26 mouse cellular contexts compared by ENCODE assay signal in genomic region chr13:106689051-106689450, GRCm38 (mm10).
"Had no signal": no experiment of that assay in that cellular context is flagged by ENCODE, and none has a peak within 500 bp of the region (broad histone marks: within the 10 kb centered on the region; RNA-seq: fewer than 3 reads in every experiment).

No protein-coding gene starts in this region.

- H3K4me1 ChIP-seq: heart, embryonic 13.5 days; heart, embryonic 15.5 days; hindbrain, embryonic 15.5 days; kidney, embryonic 15.5 days; limb, embryonic 13.5 days; liver, embryonic 13.5 days had no signal

- DNase-seq: gastrocnemius, postnatal 14 days; gastrocnemius, postnatal 36 days; heart, adult 11 months; heart, adult 2 months; heart, postnatal 14 days; heart, postnatal 36 days; kidney, adult 11 months; kidney, adult 2 months; kidney, adult 9 months; kidney, postnatal 14 days; kidney, postnatal 36 days; layer of hippocampus, adult 9-11 months; layer of hippocampus, postnatal 36 days; liver; liver, embryonic 13.5 days had no signal

- H3K27me3 ChIP-seq: heart, embryonic 13.5 days; heart, embryonic 15.5 days; hindbrain, embryonic 13.5 days; hindbrain, embryonic 15.5 days; kidney, embryonic 15.5 days; limb, embryonic 13.5 days; liver, embryonic 13.5 days had no signal

- H3K9me3 ChIP-seq: heart, embryonic 13.5 days; heart, embryonic 15.5 days; hindbrain, embryonic 13.5 days; hindbrain, embryonic 15.5 days; kidney, embryonic 15.5 days; limb, embryonic 13.5 days; liver, embryonic 13.5 days had no signal

- H3K27ac ChIP-seq: heart, adult 2 months; heart, embryonic 13.5 days; heart, embryonic 15.5 days; hindbrain, embryonic 13.5 days; hindbrain, embryonic 15.5 days; hindbrain, postnatal 0 days; kidney, embryonic 15.5 days; kidney, postnatal 0 days; limb, embryonic 13.5 days; liver, embryonic 13.5 days had no signal

- ATAC-seq: hindbrain, postnatal 0 days; intestine, embryonic 16.5 days had no signal

- H3K9ac ChIP-seq: heart, embryonic 13.5 days; heart, embryonic 15.5 days; hindbrain, embryonic 13.5 days; hindbrain, embryonic 15.5 days; kidney, embryonic 15.5 days; limb, embryonic 13.5 days; liver, embryonic 13.5 days had no signal

- H3K4me3 ChIP-seq: heart, adult 2 months; heart, embryonic 13.5 days; heart, embryonic 15.5 days; hindbrain, embryonic 13.5 days; hindbrain, embryonic 15.5 days; kidney, embryonic 15.5 days; limb, embryonic 13.5 days; liver, embryonic 13.5 days had no signal

- H3K36me3 ChIP-seq: heart, embryonic 13.5 days; heart, embryonic 15.5 days; hindbrain, embryonic 13.5 days; hindbrain, embryonic 15.5 days; kidney, embryonic 15.5 days; limb, embryonic 13.5 days; liver, embryonic 13.5 days had no signal

- H3K4me2 ChIP-seq: heart, embryonic 11.5 days; heart, embryonic 13.5 days; heart, embryonic 15.5 days; hindbrain, embryonic 13.5 days; hindbrain, embryonic 15.5 days; kidney, embryonic 15.5 days; limb, embryonic 13.5 days; liver, embryonic 11.5 days; liver, embryonic 13.5 days had no signal
